Mouse (Mus musculus) neural tube, embryonic 11.5 days (tissue): ENCODE data around the gene Akap2. TPM values are rescaled to one million over a fixed set of nuclear protein-coding genes. Genes with fewer than 3 reads are reported as not detected.

ENCODE experiments used
- ATAC-seq: fragments of 200-750 bp; cut with Nextera tagmentation; 2 replicates; pipeline ENCODE4 v1.8.0; 2017; ENCODE audit warnings: moderate number of reproducible peaks, mild to moderate bottlenecking, moderate TSS enrichment, moderate library complexity; ENCODE audit not compliant: insufficient read depth, low FRiP score, low TSS enrichment
- DNase-seq: peaks from one replicate; pipeline ENCODE4 v3.0.0-alpha.2; 2015; ENCODE audit warnings: low spot score
- H3K27ac ChIP-seq: fragments of 300-500 bp; sonication (generic); 2 replicates; pipeline ENCODE4 v1.5.1; 2014; ENCODE audit warnings: low read depth, mild to moderate bottlenecking, low read length
- H3K27me3 ChIP-seq: fragments of 300-500 bp; sonication (generic); 2 replicates; pipeline ENCODE4 v1.6.1; 2014; ENCODE audit warnings: mild to moderate bottlenecking, low read length, mixed read lengths; ENCODE audit not compliant: control insufficient read depth, insufficient read depth
- H3K36me3 ChIP-seq: fragments of 300-500 bp; sonication (generic); 2 replicates; pipeline ENCODE4 v1.6.1; 2014; ENCODE audit warnings: mild to moderate bottlenecking, low read length, moderate library complexity, mixed read lengths; ENCODE audit not compliant: control insufficient read depth, insufficient read depth
- H3K4me1 ChIP-seq: fragments of 300-500 bp; sonication (generic); 2 replicates; pipeline ENCODE4 v1.6.1; 2014; ENCODE audit warnings: low read length, mixed read lengths; ENCODE audit not compliant: control insufficient read depth, insufficient read depth
- H3K4me2 ChIP-seq: fragments of 300-500 bp; sonication (generic); 2 replicates; pipeline ENCODE4 v1.6.1; 2014; ENCODE audit warnings: low read depth, mild to moderate bottlenecking, moderate library complexity
- H3K4me3 ChIP-seq: fragments of 300-500 bp; sonication (generic); 2 replicates; pipeline ENCODE4 v1.5.1; 2014; ENCODE audit warnings: low read depth, low read length
- H3K9ac ChIP-seq: fragments of 300-500 bp; sonication (generic); 2 replicates; pipeline ENCODE4 v1.6.1; 2014; ENCODE audit warnings: mild to moderate bottlenecking, low read length
- H3K9me3 ChIP-seq: fragments of 300-500 bp; sonication (generic); 2 replicates; pipeline ENCODE4 v1.6.1; 2016; ENCODE audit warnings: low read length; ENCODE audit not compliant: control insufficient read depth
- WGBS: fragments of 180-500 bp; shearing (Covaris S2); extraction: QIAGEN DNeasy Blood & Tissue Kit; methylation state at CpG from one replicate; pipeline ENCODE4 v1.1.7; 2014; 5-methylcytosine and 5-hydroxymethylcytosine counted together
- polyA plus RNA-seq: library from polyadenylated mRNA; unstranded; fragments of >200 nt; fragmentation: Nextera tagmentation; extraction: Ambion mirVana; gene quantifications from 2 replicates; pipeline ENCODE4 v1.2.1, GENCODE M21; 2014

The Akap2 gene
- polyA plus RNA-seq, 1 experiment from 2014 or later = 29.7 TPM

DNA sequence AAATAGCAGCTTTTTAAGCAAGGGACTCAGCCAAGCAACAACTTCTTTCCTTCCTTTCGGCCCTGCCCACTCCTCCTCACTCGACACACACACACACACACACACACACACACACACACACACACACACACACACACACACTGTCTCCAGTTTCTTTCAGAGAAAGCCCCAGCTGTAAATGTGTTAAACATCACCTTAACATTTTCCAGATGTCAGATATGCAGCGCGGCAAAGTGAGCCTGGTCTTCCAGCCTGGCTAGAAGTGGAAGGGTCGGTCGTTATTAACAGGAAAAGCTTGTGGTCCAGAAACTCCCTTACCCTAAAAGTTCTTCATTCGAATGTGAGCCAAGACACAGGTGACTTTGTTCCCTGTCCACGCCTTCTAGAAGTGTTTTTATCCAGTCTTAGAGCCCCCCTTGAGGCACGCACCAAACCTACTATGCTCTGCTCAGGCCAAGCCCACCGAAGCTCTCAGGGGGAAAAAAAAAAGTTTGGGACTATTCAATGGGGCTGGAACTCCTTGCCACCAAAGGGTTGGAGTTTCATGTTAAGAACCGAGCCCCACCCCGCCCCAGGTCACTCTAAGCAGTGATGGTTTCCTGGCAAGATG, 129.0 kb downstream of the Akap2 start:
- peak overlapping the region; percentile 51 for H3K4me2 ChIP-seq
- no peaks in the 10 kb centered on the region for H3K9me3 ChIP-seq
- H3K9ac ChIP-seq = peak overlapping the region; percentile 45
- peaks cover 3% of the 10 kb centered on the region for H3K36me3 ChIP-seq
- no peak for DNase-seq
- no peaks in the 10 kb centered on the region for H3K27me3 ChIP-seq
- peak overlapping the region; percentile 88 for H3K27ac ChIP-seq
- peak overlapping the region; percentile 34 for H3K4me3 ChIP-seq
- peaks cover 21% of the 10 kb centered on the region for H3K4me1 ChIP-seq
- ATAC-seq = no peak
- WGBS = 43% methylated on average over 11 of the region's 12 CpGs

DNA sequence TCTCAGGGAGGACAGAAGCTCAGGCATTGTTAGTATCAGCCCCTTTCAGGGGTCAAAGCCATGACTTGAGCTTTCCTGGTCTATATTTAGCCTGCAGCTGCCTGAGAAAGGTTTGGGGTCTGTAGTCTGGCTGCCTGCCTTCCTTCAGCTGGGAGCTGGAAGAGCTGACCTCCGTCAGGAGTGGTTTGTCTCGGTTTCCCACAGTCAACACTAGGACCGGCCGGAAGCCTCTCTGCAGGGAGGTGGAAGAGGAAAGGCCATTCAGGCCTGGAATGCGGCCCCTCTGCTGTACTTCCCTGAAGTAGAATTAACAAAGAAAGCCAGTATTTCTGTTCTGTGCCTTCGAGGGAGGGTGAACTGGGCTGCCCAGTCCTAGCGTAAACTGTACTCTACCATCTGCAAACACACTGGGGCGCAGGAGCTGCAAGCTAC, 129.6 kb downstream of the Akap2 start:
- Histone ChIP-seq H3K4me2 (peak overlapping the region; percentile 51), H3K4me3 (0 out of 2 replicates have a peak overlapping the region, but pooled peaks have one; percentile 6), H3K9me3 (no peaks in the 10 kb centered on the region), H3K27me3 (no peaks in the 10 kb centered on the region), H3K9ac (peak overlapping the region; percentile 31), H3K27ac (peak overlapping the region; percentile 88), H3K36me3 (peaks cover 3% of the 10 kb centered on the region), H3K4me1 (peaks cover 21% of the 10 kb centered on the region)
- DNase-seq (peak; percentile 62), ATAC-seq (0 out of 2 replicates have a peak, but pooled peaks have one; percentile 18)
- WGBS = 9% methylated on average over 8 of the region's 8 CpGs

DNA sequence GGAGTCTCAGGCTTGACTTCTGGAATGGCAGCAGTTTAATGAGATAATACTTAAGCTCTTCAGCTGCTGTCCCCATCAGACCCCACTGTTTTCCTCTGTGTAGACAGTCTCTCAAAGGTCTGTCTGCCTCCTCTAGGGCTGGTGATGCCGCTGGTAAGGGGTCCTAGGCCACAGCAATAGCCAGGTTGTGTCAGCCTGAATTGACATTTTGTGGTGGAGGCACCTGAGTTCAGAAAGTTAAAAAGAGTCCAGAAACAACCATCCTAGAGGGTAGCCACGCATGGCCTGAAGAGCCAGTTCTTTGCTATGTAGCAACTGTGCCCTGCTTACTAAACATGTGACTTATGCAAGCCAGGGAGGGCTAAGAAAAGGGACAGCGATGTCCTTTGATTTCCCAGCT, 130.2 kb downstream of the Akap2 start:
- Histone ChIP-seq H3K9ac (peak overlapping the region; percentile 31; the same call in 1 of the 2 replicates), H3K36me3 (peaks cover 3% of the 10 kb centered on the region), H3K4me3 (no peak overlapping the region), H3K9me3 (no peaks in the 10 kb centered on the region), H3K27me3 (no peaks in the 10 kb centered on the region), H3K4me1 (peaks cover 21% of the 10 kb centered on the region), H3K27ac (peak overlapping the region; percentile 88), H3K4me2 (peak overlapping the region; percentile 51)
- ATAC-seq (no peak), DNase-seq (no peak)
- 88% methylated on average over 3 of the region's 3 CpGs for WGBS

DNA sequence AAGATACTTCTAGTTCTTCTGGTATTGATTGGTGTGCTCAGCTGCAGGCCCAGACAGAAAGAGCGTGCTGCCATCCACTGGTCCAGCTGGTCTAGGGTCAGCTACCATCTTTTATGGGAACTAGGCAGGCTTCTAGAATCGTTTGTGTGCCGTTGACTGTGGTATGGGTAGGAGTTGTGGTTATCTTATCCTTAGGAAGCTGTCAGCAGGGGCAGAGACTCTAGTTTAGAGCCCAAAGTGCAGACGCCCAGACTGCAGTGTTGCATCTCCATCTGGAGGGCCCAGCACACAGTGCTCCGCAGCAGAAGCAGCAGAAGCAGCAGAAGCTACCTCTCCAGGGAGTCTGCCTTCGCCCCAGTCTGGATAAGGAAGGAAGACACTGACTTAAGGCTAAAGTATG, 132.0 kb downstream of the Akap2 start:
- WGBS = 85% methylated on average over 6 of the region's 6 CpGs
- Histone ChIP-seq H3K4me1 (peaks cover 21% of the 10 kb centered on the region), H3K4me2 (no peak overlapping the region), H3K36me3 (peaks cover 3% of the 10 kb centered on the region), H3K4me3 (no peak overlapping the region), H3K9ac (no peak overlapping the region), H3K27me3 (no peaks in the 10 kb centered on the region), H3K27ac (no peak overlapping the region), H3K9me3 (no peaks in the 10 kb centered on the region)
- no peak for ATAC-seq
- no peak for DNase-seq

DNA sequence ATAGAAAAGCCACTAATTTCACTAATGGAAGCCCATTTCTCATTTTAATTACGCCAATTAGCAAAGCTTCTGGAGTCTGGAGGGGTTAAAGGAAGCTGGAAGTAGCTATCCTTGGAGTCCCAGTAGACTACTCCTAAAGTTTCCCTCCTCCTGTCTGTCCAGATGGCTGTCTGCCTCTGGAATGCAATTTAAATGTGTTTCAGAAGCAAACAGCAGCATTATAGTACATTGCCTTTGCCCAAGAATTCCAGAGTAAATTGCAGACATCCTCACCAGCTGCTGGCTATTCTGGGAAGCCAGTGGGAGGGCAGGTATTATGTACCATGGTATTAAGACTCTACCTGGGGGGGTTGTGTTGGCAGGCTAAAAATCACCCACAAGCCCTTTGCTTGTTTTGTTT, 134.3 kb downstream of the Akap2 start:
- WGBS = 83% methylated on average over 1 of the region's 1 CpGs
- H3K36me3 ChIP-seq = peaks cover 21% of the 10 kb centered on the region
- DNase-seq = no peak

DNA sequence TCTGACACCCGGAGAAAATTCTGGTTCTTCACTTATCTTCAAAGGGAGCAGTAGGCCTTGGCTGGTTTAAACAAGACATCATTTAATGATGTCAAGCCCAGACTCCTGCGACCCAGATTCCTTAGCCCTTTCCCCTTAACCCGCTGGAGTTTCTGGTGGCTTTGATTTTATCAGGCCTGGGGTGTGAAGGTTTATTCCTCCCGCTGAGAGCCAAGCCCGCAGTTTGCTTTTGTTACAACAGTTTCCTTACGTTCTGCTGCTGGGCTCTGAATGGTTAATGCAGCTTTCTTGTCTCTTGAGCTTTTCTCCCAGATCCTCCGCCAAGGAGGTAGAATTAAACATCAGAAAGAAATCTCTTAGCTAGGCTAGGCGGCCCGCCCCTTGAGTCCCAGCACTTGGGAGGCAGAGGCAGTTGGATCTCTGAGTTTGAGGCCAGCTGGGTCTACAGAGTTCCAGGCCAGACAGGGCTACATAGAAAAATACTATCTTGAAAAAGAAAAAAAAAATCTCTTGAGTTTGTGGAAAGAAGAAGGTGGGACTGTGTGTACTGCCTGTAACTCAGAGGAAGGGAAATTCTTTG, 135.1 kb downstream of the Akap2 start:
- Histone ChIP-seq H3K4me1 (peaks cover 2% of the 10 kb centered on the region; the same call in 1 of the 2 replicates), H3K27ac (no peak overlapping the region), H3K27me3 (no peaks in the 10 kb centered on the region), H3K9ac (no peak overlapping the region), H3K4me2 (no peak overlapping the region), H3K36me3 (peaks cover 26% of the 10 kb centered on the region), H3K4me3 (no peak overlapping the region), H3K9me3 (no peaks in the 10 kb centered on the region)
- WGBS = 38% methylated on average over 9 of the region's 9 CpGs
- no peak for DNase-seq
- no peak for ATAC-seq

More for the DNA sequence above, 134.3 kb downstream of the Akap2 start:
- no peak overlapping the region for H3K4me2 ChIP-seq
- H3K4me3 ChIP-seq = no peak overlapping the region
- H3K9me3 ChIP-seq = no peaks in the 10 kb centered on the region
- H3K9ac ChIP-seq = no peak overlapping the region
- H3K27ac ChIP-seq = no peak overlapping the region
- ATAC-seq = no peak
- H3K27me3 ChIP-seq = no peaks in the 10 kb centered on the region
- peaks cover 10% of the 10 kb centered on the region for H3K4me1 ChIP-seq

DNA sequence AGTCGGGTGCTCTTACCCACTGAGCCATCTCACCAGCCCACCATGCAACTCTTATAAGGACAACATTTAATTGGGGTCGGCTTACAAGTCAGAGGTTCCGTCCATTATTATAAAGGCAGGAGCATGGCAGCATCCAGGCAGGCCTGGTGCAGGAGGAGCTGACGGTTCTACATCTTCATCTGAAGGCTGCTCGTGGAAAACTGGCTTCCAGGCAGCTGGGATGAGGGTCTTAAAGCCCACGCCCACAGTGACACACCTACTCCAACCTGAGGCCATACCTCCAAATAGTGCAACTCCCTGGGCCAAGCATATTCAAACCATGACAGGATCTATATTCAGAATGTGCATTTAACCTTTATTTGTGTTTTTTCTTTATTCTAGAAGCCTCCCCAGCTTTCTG, 136.7 kb downstream of the Akap2 start:
- no peaks in the 10 kb centered on the region for H3K4me1 ChIP-seq
- DNase-seq = no peak
- no peak overlapping the region for H3K4me2 ChIP-seq
- H3K4me3 ChIP-seq = no peak overlapping the region
- H3K36me3 ChIP-seq = peaks cover 26% of the 10 kb centered on the region
- H3K9ac ChIP-seq = no peak overlapping the region
- no peaks in the 10 kb centered on the region for H3K9me3 ChIP-seq
- no peaks in the 10 kb centered on the region for H3K27me3 ChIP-seq
- ATAC-seq = no peak
- 91% methylated on average over 6 of the region's 6 CpGs for WGBS
- no peak overlapping the region for H3K27ac ChIP-seq

DNA sequence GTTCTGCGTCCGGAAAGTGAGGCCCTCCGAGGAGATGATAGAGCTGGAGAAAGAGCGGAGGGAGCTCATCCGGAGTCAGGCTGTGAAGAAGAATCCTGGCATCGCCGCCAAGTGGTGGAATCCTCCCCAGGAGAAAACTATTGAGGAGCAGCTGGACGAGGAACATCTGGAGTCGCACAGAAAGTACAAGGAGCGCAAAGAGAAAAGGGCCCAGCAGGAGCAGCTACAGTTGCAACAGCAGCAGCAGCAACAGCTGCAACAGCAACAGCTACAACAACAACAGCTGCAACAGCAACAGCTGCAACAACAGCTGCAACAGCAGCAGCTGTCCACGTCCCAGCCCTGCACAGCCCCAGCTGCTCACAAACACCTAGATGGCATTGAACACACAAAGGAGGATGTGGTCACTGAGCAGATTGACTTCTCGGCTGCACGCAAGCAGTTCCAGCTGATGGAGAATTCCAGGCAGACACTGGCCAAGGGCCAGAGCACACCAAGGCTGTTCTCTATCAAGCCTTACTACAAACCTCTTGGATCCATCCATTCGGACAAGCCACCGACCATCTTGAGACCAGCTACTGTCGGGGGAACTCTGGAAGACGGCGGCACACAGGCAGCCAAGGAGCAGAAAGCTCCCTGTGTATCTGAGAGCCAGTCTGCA, 138.0 kb downstream of the Akap2 start:
- Histone ChIP-seq H3K4me2 (no peak overlapping the region), H3K27ac (no peak overlapping the region), H3K9ac (no peak overlapping the region), H3K36me3 (peaks cover 28% of the 10 kb centered on the region), H3K9me3 (no peaks in the 10 kb centered on the region), H3K27me3 (no peaks in the 10 kb centered on the region), H3K4me3 (no peak overlapping the region), H3K4me1 (no peaks in the 10 kb centered on the region)
- WGBS = 90% methylated on average over 18 of the region's 18 CpGs
- ATAC-seq (no peak), DNase-seq (no peak)
